Mouse (Mus musculus) cerebral cortex, adult 2 months (tissue): ENCODE measurements around the gene Tgfbr3.

ENCODE experiments used
- WGBS: fragments of 180-500 bp; shearing (Covaris S2); methylation state at CpG from one replicate; pipeline ENCODE4 v1.1.7; 2018; 5-methylcytosine and 5-hydroxymethylcytosine counted together

Gene Tgfbr3

GRCm38 (mm10) chr5:107289234-107289764 lies at the start of gene Tgfbr3:
Tgfbr3 (minus strand) TSS chr5:107289629.
- under 1% methylated on average over 54 of the region's 54 CpGs for WGBS

GRCm38 (mm10) chr5:107330916-107331421 lies 41.5 kb upstream of the Tgfbr3 start, which contains the start of gene Brdt:
Brdt (plus strand) TSS chr5:107331159.
- 90% methylated on average over 30 of the region's 30 CpGs for WGBS

- WGBS, result 0% methylated on average over 1 of the region's 1 CpGs
Measured at GRCm38 (mm10) chr5:107320703-107321102, 31.3 kb upstream of the Tgfbr3 start.

- WGBS, result 97% methylated on average over 7 of the region's 7 CpGs
Measured at GRCm38 (mm10) chr5:107317141-107317540, 27.7 kb upstream of the Tgfbr3 start.

GRCm38 (mm10) chr5:107307432-107307831 lies 18.0 kb upstream of the Tgfbr3 start:
- 67% methylated on average over 4 of the region's 4 CpGs for WGBS

GRCm38 (mm10) chr5:107304117-107304825 lies 14.8 kb upstream of the Tgfbr3 start:
- 82% methylated on average over 13 of the region's 13 CpGs for WGBS

- 56% methylated on average over 11 of the region's 11 CpGs for WGBS
Measured at GRCm38 (mm10) chr5:107303350-107303861, 14.0 kb upstream of the Tgfbr3 start.

- WGBS, result 93% methylated on average over 11 of the region's 11 CpGs
Measured at GRCm38 (mm10) chr5:107298854-107299253, 9.4 kb upstream of the Tgfbr3 start.

GRCm38 (mm10) chr5:107296512-107297322 lies 7.3 kb upstream of the Tgfbr3 start:
- 68% methylated on average over 9 of the region's 9 CpGs for WGBS

- 73% methylated on average over 16 of the region's 16 CpGs for WGBS
Measured at GRCm38 (mm10) chr5:107295817-107296511, 6.5 kb upstream of the Tgfbr3 start.

GRCm38 (mm10) chr5:107295061-107295816 lies 5.8 kb upstream of the Tgfbr3 start:
- WGBS, result 70% methylated on average over 8 of the region's 8 CpGs

GRCm38 (mm10) chr5:107294041-107294440 lies 4.6 kb upstream of the Tgfbr3 start:
- WGBS, result 88% methylated on average over 4 of the region's 4 CpGs

GRCm38 (mm10) chr5:107289986-107290385 lies 557 bp upstream of the Tgfbr3 start:
- 62% methylated on average over 8 of the region's 8 CpGs for WGBS

GRCm38 (mm10) chr5:107288427-107289233 lies 799 bp downstream of the Tgfbr3 start:
- WGBS, result 2% methylated on average over 62 of the region's 62 CpGs

GRCm38 (mm10) chr5:107287908-107288267 lies 1.5 kb downstream of the Tgfbr3 start:
- 71% methylated on average over 5 of the region's 5 CpGs for WGBS

- 41% methylated on average over 6 of the region's 6 CpGs for WGBS
Measured at GRCm38 (mm10) chr5:107287254-107287907, 2.0 kb downstream of the Tgfbr3 start.

- 75% methylated on average over 6 of the region's 6 CpGs for WGBS
Measured at GRCm38 (mm10) chr5:107285563-107285962, 3.9 kb downstream of the Tgfbr3 start.

- 75% methylated on average over 10 of the region's 10 CpGs for WGBS
Measured at GRCm38 (mm10) chr5:107283935-107284524, 5.4 kb downstream of the Tgfbr3 start.
